Mouse (Mus musculus): ENCODE measurements at regions not wholly inside any gene's neighbourhood (a gene's known extent, or its start where the extent isn't known, plus 50 kb on each side); places are given as distances from the start of the nearest gene placed in this dataset.

DNA sequence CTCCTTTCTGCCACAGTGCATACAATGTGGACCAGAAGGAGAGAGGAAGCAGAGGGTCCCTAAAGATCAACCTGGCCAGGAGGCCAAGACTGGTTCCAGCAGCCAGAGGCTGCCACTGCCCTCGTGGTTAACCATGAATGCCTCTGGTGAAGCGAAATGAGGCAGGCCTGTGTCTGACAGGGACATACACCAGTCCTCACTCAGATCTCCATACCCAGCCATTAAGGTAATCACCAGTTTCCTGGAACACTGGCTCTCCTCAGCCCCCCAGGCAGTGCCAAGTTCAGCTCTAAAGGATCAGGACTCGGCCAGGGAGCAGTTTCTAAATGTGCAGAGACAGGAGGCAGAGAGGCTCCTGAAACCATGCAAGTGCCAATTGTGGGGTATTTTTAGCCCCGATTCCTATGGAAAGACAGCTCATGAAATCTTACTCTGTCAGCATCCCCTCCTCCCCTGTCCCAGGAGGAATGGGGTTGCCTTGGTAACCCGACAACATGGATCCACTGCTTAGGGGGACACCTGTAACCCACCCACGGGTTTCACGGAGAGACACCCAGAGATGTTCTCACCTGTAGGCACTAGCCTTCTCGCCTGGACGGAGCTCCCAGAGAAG is 103.6 kb downstream of the Ier5 start:
- no peak for DNase-seq (ENCODE audit: low spot score in 2 of 2)

DNA sequence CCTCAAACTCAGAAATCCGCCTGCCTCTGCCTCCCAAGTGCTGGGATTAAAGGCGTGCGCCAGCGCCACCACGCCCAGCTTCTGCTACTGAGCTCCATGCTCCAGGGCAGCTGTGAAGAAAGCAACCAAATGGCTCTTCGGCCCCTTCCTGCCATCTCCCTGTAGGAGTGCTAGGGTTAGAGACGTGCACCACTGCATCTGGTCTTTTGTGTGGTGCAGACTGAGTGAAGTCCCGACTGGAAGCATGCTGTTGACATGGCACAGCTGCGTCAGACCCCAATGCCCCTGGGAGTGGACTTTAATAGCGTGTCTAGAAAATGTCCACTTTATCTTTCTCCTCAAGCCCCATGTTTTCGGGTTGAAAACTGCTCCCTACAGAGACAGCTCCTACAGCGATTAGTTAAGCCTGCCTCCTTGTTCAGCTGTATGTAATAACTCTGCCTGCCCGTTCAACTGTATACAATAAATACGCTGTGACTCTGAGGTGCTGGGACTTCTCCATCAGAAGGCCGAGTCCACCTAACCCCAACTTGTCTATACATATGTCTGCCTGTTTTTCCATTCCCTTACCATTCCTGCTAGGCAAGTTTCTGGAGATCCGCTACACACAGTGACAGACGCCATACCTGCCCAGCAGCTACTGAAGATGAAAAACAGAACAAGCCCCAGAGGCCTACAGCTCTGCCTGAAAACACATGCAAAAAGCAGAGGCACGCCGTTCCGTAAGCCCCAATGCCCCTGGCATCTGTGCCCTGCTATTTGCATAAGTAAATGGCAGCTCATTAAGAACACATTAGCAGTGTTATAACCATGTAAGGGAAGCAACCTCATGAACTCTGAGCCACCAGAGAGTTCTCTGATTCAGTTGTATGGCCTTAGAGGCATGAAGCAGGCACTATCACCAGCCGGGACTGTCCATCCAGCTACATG is 105.2 kb downstream of the Ier5 start:
- no peak for DNase-seq (ENCODE audit: low spot score in 2 of 2)

DNA sequence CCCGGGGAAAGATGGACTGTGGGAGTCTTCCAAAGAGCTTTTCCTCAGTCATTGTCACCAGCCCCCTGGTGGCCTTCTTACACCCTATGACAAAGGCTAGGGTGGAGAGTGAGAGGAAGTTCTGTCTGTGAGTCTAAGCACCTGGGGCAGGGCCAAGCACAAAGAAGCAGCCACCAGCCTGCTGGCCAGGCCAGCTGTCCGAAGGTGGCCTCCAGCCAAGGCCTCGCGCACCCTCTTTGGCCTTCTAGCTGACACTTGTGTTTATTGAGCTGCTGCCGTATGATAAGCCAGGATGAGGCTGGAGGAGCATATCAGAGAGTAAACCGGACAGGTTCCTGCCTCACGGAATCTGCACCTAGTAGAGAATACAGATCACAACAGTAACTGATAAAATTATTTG is 99.0 kb upstream of the Cacna1e start:
- DNase-seq (ENCODE audit: low spot score in 2 of 2): peak in 1 of 2 experiments; percentile 68

DNA sequence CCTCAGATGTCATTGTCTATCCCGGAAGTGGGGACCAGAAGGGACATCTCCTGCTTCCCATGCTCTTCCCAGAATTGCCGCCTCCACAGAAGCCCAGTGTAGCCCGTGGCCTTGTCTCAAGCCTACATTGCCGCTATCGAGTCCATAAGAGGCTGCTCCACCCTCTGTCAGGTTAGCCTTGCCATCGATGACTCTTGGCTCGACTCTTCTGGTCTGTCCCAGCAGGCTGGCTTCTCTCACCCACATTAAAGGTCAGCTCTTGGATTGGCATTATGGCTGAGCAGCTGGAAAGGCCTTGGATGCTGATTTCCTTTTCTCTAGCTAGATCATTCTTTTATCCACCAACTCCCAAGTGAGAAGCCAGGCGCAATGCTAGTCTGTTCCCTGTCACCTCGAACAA is 98.5 kb upstream of the Cacna1e start:
- DNase-seq (ENCODE audit: low spot score in 2 of 2): no peak

DNA sequence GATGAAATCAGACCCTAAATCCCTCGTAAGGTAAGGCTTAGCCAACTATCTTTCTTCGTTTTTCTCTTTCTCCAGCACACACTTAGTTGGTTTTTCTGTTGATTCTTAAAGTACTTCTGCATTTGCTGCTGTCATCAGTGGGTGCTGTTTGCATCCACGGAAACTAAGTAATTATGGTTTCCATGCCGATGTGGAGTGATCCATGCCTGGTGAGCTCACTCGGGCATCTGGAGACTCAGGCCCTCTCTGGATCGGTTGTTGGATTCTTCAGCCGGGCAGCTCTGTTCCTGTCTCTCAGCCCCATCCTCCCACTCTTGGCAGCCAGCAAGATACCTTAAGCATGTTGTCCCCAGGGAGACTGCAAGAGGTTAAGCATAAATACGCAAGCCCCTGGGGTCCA is 97.4 kb upstream of the Cacna1e start:
- DNase-seq (ENCODE audit: low spot score in 2 of 2): no peak

DNA sequence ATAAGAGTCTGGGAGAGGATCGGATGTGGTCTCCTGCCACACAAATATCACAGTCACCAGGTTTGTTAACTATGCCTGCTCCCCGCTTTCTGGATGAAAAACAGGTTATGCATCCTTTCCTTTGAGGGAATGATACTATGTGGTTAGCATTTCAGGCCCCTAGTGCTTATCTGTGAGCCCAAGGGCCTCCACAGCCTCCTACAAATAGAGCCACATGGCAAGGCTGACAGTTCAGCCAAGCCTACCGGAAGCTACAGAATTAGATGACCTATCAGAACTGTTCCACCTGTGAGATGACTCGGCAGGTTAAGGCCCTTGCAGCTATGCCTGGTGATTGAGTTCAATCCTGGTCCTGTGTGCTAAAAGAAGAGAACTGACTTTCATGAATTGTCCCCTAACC is 91.4 kb upstream of the Cacna1e start:
- DNase-seq (ENCODE audit: low spot score in 2 of 2): no peak

DNA sequence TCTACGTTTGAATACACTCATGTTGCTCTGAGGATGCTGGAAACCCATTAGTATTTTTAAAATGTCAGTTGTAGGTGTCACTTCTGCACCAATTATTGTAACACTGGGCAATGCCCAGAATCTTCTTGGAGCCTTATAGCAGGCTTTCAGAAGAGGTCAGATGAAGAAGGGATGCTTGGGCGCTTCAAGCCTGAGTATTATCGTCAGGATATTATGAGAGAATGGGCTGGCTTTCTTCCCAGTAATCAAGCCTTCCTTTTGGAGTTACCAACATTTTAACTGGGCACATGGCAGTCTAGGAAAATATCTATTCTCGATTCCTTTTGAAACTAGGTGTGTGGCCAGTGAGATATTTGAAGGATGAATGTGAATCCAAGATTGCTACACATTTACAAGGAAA is 77.0 kb upstream of the Cacna1e start:
- no peak for DNase-seq (ENCODE audit: low spot score in 2 of 2)

DNA sequence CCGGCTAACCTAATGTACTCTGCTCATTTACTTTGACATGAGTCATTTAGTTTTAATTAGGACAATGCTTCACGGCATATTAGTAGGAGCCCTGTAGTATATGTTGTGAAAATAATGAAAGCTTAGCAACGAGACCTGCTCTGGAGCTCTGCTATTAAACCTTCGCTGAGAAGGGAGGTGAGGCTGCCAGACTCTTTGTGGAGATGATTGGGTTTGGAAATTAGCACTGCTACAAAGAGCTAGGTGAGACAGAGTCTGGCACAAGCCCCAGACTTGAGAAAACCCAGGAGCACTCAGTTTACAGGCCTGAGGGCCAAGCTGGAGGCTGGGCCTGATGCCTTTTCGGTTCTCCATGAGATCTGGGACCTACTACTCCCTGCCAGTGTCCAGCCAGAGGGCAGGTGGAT is 72.3 kb upstream of the Cacna1e start:
- DNase-seq (ENCODE audit: low spot score in 2 of 2): no peak

DNA sequence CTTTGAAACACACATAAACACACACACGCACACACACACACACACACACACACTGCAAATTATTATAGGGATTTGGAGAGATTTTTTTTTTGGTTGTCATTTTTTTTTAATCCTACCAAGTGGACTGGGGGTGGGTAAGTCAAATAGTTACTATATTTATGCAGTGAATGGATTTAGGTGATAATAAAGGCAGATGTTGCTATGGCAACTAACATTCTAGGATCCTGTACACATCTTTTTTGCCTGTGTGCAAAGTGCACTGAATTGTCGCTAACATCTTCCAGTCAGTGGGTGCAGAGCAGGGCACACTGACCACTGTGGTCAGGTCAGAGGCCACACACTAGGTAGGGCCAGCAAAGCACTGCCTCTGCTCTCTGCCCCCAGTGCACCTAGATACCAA is 68.4 kb upstream of the Cacna1e start:
- no peak for DNase-seq (ENCODE audit: low spot score in 2 of 2)
